Mouse (Mus musculus): ENCODE results near the gene Stk10. TPM values are rescaled to one million over a fixed set of nuclear protein-coding genes. Genes with fewer than 3 reads are reported as not detected.

Stk10 gene
- total RNA-seq, 2 experiments from 2014 or later: 88.8 to 115 TPM

DNA sequence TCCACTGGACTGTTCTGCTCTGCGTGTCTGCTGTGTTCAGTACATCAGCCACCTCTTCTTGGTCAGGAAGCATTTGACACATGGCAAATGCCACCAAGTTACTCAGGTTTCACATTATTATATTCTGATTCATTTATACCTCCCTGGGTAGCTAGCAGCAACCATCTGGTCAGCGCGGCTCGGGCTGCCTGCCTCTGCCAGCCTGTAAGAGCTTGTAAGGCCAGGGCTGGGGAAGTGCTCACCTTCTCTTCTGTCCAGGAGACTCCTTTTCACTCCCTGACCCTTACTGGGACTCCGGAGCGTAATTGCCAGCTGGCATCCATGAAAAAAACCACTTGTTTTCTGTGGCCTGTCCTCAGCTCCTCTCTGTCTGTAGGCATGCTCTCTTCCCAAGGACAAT is 16.1 kb downstream of the Stk10 start:
- no peak for ATAC-seq (ENCODE audit: poor library complexity, severe bottlenecking)

GRCm38 (mm10) chr11:32550102-32550501 is 17.0 kb downstream of the Stk10 start:
- ATAC-seq (ENCODE audit: poor library complexity, severe bottlenecking): no peak

- no peak for ATAC-seq (ENCODE audit: poor library complexity, severe bottlenecking)
Measured at GRCm38 (mm10) chr11:32551056-32551455, 18.0 kb downstream of the Stk10 start.

- no peak for ATAC-seq (ENCODE audit: poor library complexity, severe bottlenecking)
Measured at GRCm38 (mm10) chr11:32551579-32552297, 18.6 kb downstream of the Stk10 start.

GRCm38 (mm10) chr11:32552401-32553090 is 19.4 kb downstream of the Stk10 start:
- 0 out of 2 replicates have a peak, but pooled peaks have one; percentile 8 for ATAC-seq (ENCODE audit: poor library complexity, severe bottlenecking)

DNA sequence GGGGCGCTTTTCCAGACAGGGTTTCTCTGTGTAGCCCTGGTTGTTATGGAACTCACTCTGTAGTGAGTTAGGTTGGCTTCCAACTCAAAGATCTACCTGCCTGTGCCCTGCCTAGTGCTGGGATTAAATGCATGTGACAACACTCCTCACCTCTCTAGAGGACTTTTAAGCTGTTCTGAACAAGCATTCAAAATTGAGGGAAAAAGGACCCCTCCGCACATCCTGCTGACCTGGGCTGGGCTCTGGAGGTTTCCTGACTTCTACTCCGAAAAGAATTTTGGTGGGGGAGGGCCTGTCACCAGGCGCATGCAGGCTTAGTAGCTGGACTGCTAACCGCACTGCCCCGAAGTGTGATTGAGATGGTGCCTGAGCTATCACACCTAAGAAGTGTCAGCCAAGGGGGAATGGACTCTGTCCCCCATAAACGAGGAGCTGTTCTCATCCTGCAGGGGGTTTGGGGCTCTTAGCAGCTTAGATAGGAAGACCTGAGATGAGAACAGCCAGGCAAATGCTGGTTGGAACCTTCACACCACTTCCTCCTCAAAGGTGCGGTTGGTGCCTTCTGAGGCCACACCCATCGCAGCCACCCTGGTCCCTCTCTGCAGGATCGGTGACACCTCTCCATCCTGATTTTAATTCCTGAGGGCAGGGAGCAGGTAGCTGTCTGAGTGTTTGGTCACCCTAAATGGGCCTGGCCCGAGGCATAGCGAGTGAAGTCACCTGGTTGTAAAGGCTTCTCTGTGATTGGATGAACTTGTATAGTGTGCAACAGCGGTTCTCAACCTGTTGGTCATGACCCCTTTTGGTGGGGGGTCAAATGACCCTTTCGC is 20.4 kb downstream of the Stk10 start:
- peak; percentile 68 for ATAC-seq (ENCODE audit: poor library complexity, severe bottlenecking)

DNA sequence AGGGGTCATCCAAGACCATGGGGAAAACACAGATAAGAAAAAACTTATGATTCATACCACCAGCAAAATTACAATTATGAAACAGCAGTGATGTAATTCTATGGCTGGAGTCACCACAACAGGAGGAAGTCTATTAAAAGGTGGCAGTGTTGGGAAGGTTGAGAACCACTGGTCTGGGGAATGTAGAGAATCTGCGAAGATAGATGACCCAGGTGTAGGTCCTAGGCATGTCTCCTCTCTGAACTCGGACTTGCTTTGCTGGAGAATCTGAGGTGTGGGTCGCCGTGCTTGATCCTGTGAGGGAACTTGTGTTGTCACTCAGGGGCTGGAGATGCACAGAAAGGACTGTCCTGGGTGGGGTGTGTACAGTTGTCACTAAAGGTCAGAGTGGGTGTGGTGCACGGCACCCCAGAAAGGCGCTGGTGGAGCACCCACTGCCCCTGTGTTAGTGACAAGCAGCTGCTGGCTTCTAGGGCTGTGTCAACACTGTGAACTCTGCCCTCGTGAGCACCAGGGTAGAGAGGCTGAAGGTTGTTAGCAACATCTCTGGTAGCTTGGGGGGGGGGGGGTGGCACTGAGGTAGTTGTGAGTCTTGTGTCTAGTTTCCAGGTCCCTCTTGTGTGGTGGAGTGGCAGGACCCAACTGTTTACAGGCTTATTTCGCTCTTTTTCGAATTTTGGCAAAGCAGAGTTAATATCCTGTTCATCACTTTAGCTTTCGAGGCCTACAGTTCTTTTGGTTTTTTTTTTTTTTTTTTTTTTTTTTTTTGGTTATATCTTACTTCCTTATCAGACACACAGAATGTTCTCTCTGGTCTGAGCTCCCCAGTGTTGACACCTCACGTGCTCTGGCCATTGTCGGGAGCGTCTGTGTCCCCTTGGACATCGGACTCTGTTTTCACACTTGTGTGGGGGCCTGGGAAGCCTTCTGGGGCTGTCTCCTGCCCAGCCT is 21.3 kb downstream of the Stk10 start:
- peak; percentile 59 for ATAC-seq (ENCODE audit: poor library complexity, severe bottlenecking)

- ATAC-seq (ENCODE audit: poor library complexity, severe bottlenecking): no peak
Measured at GRCm38 (mm10) chr11:32555103-32555689, 22.1 kb downstream of the Stk10 start.

DNA sequence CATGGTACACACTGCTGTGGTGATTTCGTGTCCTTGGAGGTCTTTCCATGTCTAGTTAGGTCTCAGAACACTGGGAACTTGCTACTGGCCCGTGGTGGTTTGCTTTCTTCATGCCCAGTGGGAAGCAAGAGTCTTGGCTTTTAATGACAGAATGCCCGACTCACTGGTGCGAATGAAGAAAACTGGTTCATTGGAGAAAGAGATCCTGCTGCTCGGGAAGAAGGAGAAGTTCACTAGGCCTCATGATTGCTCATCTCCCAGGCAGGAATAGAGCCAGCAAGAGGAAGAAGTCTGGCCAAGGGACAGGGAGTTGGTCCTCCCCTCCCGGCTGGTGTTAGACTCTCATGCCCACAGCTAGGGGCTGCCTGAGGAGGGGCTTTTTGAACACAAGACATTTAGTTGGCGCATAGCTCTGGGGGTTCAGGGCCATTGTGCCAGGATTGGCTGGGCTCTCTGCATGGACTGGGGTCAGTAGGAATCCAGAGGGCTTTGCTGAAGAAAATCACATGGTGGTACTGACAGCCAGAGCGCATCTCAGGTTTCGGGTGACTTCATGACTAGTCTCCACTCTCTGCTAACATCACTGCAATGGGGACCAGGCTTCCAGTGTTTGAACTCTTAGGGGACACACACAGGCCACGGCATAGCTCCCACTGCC is 23.4 kb downstream of the Stk10 start:
- no peak for ATAC-seq (ENCODE audit: poor library complexity, severe bottlenecking)

GRCm38 (mm10) chr11:32558026-32558425 is 24.9 kb downstream of the Stk10 start:
- ATAC-seq (ENCODE audit: poor library complexity, severe bottlenecking): no peak

DNA sequence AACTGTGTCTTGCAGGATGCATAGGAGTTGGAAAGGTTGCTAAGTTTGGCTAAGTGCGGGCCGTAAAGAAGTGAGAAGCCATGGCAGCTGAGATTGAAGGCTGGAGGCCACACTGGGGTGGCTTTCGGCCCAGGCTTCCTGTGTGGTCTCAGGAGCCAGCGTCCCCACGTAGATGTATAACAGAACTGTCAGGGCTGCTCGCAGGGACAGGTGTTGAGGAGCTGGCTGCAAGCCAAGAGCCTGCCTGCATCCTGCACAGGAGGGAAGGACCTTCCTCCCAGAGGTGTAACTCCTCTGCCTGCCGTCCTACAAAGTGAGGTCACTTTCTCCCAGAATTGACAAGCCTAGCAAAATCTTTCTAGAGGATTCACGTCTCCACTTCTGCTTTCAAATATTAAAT is 25.6 kb downstream of the Stk10 start:
- ATAC-seq (ENCODE audit: poor library complexity, severe bottlenecking): peak; percentile 17; the same call in 1 of the 2 replicates

DNA sequence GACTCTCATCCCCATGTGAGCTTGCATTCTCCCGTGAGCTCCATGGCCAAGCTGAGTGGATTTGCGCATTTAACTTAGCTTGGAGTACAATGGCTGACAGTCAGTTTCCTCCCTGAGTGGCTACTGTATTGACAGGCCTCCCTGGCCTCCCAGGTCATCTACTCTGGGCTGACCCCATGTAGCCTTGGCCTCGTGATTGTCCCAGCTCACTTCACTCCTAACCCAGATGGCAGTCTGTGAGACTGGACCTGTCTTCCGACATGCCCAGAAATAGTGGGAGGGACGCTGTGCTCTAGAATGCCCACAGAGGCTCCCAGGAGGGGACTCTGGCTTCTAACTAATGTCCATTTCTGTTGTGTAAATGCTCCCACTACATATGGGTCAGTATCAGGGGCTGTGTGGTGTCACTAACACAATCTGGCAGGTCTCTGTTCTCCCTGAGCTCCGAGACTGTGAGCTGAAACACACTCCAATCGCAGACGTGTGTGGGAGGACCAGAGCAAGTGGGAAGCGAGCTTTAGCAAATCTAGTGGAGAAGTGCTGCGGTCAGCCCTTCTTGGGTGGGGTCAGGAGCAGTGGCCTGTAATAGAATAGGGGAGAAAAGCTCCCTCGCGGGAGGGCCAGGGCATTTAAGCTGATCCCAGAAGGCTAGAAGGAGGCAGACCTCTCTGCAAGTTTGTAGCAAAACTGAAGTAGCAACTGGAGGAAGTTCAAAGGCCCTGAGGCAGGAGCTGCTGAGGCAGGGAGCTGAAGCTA is 27.1 kb downstream of the Stk10 start:
- no peak for ATAC-seq (ENCODE audit: poor library complexity, severe bottlenecking)

- no peak for ATAC-seq (ENCODE audit: poor library complexity, severe bottlenecking)
Measured at GRCm38 (mm10) chr11:32561465-32562355, 28.6 kb downstream of the Stk10 start.

DNA sequence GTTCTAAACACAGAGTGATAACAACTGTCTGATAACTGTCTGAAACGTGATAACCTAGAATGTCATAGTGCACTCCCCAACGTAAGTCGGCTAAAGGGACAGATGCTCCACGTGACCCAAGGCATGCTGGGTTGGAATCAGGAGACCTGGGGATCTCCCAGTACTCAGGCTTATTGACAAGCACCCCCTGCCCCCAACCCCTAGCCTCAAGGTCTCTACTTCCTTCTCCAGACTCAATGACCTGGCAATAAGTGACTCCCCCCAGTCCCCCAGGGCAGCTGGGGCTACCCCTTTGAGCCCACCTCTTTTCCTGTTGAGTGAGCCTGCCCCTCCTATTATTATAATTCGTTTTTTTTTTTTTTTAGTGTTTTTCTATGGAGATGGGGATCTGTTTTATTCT is 29.6 kb downstream of the Stk10 start:
- no peak for ATAC-seq (ENCODE audit: poor library complexity, severe bottlenecking)

DNA sequence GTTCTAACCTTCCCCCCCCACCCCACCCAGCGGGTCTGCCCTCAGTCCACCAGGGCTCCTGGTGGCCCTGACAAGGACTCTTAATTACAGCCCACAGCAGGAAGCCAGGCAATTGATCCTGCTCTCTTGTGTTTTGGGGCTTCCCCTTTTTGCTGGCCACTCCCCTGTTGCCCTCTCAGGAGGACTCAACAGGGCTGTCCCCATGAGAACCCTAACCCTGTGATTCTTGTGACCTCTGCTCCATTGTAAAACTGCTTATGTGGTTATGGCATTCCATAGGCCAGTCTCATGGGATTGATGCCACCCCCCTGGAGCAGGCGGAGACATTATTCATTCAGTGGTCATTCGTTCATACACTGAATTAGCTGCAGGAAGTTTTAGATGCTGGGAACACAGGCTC is 30.6 kb downstream of the Stk10 start:
- peak; percentile 53 for ATAC-seq (ENCODE audit: poor library complexity, severe bottlenecking)

DNA sequence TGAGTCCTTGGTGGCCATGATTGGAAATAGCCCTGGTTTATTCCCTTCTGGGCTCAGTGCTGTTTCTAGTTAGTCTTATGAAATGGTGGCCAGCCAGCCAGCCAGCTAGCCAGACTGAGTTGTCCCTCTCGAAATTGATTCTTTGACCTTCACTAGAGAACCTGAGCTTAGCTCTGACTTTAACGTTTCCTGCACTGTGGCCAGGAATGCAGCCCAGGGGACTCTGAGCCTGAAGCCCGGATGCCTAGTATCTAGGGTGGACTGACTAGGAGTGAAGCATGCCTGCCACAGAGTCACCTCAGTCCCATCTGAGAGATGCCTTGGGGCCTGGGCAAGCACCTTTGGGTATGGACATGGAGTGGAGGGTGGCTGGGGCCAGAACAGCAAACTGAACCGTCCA is 31.5 kb downstream of the Stk10 start:
- no peak for ATAC-seq (ENCODE audit: poor library complexity, severe bottlenecking)

- peak; percentile 84 for ATAC-seq (ENCODE audit: poor library complexity, severe bottlenecking)
Measured at GRCm38 (mm10) chr11:32565088-32565487, 32.0 kb downstream of the Stk10 start.

GRCm38 (mm10) chr11:32566184-32566583 is 33.1 kb downstream of the Stk10 start:
- no peak for ATAC-seq (ENCODE audit: poor library complexity, severe bottlenecking)

All from megakaryocyte, adult 5-6 weeks (primary cell).